Mouse (Mus musculus) neural tube, embryonic 12.5 days (tissue): ENCODE measurements at regions not wholly inside any gene's neighbourhood (a gene's known extent, or its start where the extent isn't known, plus 50 kb on each side); places are given as distances from the start of the nearest gene placed in this dataset.

ENCODE experiments used
- ATAC-seq: fragments of 200-750 bp; cut with Nextera tagmentation; 2 replicates; pipeline ENCODE4 v1.8.0; 2017; ENCODE audit warnings: low read depth, mild to moderate bottlenecking, moderate TSS enrichment, moderate library complexity; ENCODE audit not compliant: low FRiP score
- H3K27ac ChIP-seq: fragments of 300-500 bp; sonication (generic); 2 replicates; pipeline ENCODE4 v1.5.1; 2016
- H3K27me3 ChIP-seq: fragments of 300-500 bp; sonication (generic); replicated peaks from 2 replicates; pipeline ENCODE4 v1.6.1; 2016; ENCODE audit warnings: mild to moderate bottlenecking
- H3K36me3 ChIP-seq: fragments of 300-500 bp; sonication (generic); 2 replicates; pipeline ENCODE4 v1.6.1; 2016; ENCODE audit warnings: mild to moderate bottlenecking
- H3K4me1 ChIP-seq: fragments of 300-500 bp; sonication (generic); 2 replicates; pipeline ENCODE4 v1.6.1; 2016
- H3K4me2 ChIP-seq: fragments of 300-500 bp; sonication (generic); replicated peaks from 2 replicates; pipeline ENCODE4 v1.6.1; 2016; ENCODE audit warnings: mild to moderate bottlenecking
- H3K4me3 ChIP-seq: fragments of 300-500 bp; sonication (generic); 2 replicates; pipeline ENCODE4 v1.5.1; 2016
- H3K9ac ChIP-seq: fragments of 300-500 bp; sonication (generic); 2 replicates; pipeline ENCODE4 v1.6.1; 2016; ENCODE audit warnings: mild to moderate bottlenecking
- H3K9me3 ChIP-seq: fragments of 300-500 bp; sonication (generic); 2 replicates; pipeline ENCODE4 v1.6.1; 2016; ENCODE audit warnings: mild to moderate bottlenecking
- WGBS: fragments of 180-500 bp; shearing (Covaris S2); methylation state at CpG from one replicate; pipeline ENCODE4 v1.1.7; 2016; 5-methylcytosine and 5-hydroxymethylcytosine counted together

- no peak for ATAC-seq
Observed at GRCm38 (mm10) chr14:120224202-120224846, 51.1 kb upstream of the Mbnl2 start.

GRCm38 (mm10) chr14:120225657-120226056, 49.8 kb upstream of the Mbnl2 start:
- no peaks in the 10 kb centered on the region for H3K36me3 ChIP-seq
- ATAC-seq, result no peak
- no peak overlapping the region for H3K4me2 ChIP-seq
- H3K27me3 ChIP-seq, result no peaks in the 10 kb centered on the region
- 0 out of 2 replicates have a peak, but pooled peaks cover 9% of the 10 kb centered on the region for H3K4me1 ChIP-seq
- H3K4me3 ChIP-seq, result no peak overlapping the region
- H3K27ac ChIP-seq, result no peak overlapping the region
- 84% methylated on average over 3 of the region's 3 CpGs for WGBS
- H3K9me3 ChIP-seq, result no peaks in the 10 kb centered on the region
- no peak overlapping the region for H3K9ac ChIP-seq

More at GRCm38 (mm10) chr14:120224202-120224846, 51.1 kb upstream of the Mbnl2 start:
- WGBS, result 77% methylated on average over 6 of the region's 6 CpGs
- Histone ChIP-seq H3K27ac (no peak overlapping the region), H3K9ac (no peak overlapping the region), H3K4me1 (0 out of 2 replicates have a peak, but pooled peaks cover 9% of the 10 kb centered on the region), H3K36me3 (no peaks in the 10 kb centered on the region), H3K4me2 (no peak overlapping the region), H3K27me3 (no peaks in the 10 kb centered on the region), H3K9me3 (no peaks in the 10 kb centered on the region), H3K4me3 (no peak overlapping the region)
